Mouse (Mus musculus): Measurements from ENCODE around the gene Olfr901.

GRCm38 (mm10) chr9:38429155-38429554 lies at the start of gene Olfr901:
- TF ChIP-seq CTCF (IDR thresholded peaks at IDR 0.05; ENCODE audit: low read depth) (no peak), EP300 (IDR thresholded peaks at IDR 0.05; ENCODE audit: low read depth) (no peak)
